9 mouse cellular contexts compared by ENCODE assay signal in genomic region chr10:40416944-40417343, GRCm38 (mm10).
DNase-seq lines count a peak whose midpoint lies in the region; ATAC-seq lines count a peak whose summit lies in the region.
"Had no signal": no experiment of that assay in that cellular context is flagged by ENCODE, and none has a peak within 500 bp of the region (broad histone marks: within the 10 kb centered on the region; RNA-seq: fewer than 3 reads in every experiment).

No protein-coding gene starts in this region.

- no peak overlapping the region for H3K9ac ChIP-seq in hindbrain, embryonic 15.5 days
- H3K9ac ChIP-seq in hindbrain, embryonic 13.5 days: no peak overlapping the region
- no peak overlapping the region for H3K9ac ChIP-seq in hindbrain, embryonic 11.5 days (ENCODE audit: low read depth, low read length)
- H3K9ac ChIP-seq: embryonic facial prominence, embryonic 12.5 days had no signal

- 67% methylated on average over 7 of the region's 7 CpGs for WGBS in hindbrain, embryonic 15.5 days
- WGBS in hindbrain, embryonic 13.5 days: 73% methylated on average over 7 of the region's 7 CpGs
- 88% methylated on average over 7 of the region's 7 CpGs for WGBS in hindbrain, embryonic 11.5 days

- DNase-seq in adrenal gland, adult (ENCODE audit: inconsistent age in 2 of 2, low spot score in 1 of 2): peak; percentile 63 to 90
- DNase-seq in fibroblast of lung, adult 2 months (ENCODE audit: low read depth): peak; percentile 99
- DNase-seq in layer of hippocampus, adult 8-10 months (ENCODE audit: low spot score in 2 of 2): peak; percentile 30 to 51
- peak; percentile 74 to 79 for DNase-seq in right cerebral cortex, adult 2 months (ENCODE audit: low spot score in 2 of 2)
- no peak for DNase-seq in gastrocnemius, postnatal 25 days
- no peak for DNase-seq in hindbrain, embryonic 11.5 days (ENCODE audit: low spot score)

- no peak overlapping the region for H3K27ac ChIP-seq in hindbrain, embryonic 15.5 days (replicated peaks)
- H3K27ac ChIP-seq in hindbrain, embryonic 13.5 days: no peak overlapping the region
- H3K27ac ChIP-seq in hindbrain, embryonic 11.5 days (ENCODE audit: low read depth, low read length): no peak overlapping the region
- H3K27ac ChIP-seq: embryonic facial prominence, embryonic 12.5 days had no signal

- H3K4me2 ChIP-seq in hindbrain, embryonic 15.5 days: no peak overlapping the region
- H3K4me2 ChIP-seq in hindbrain, embryonic 13.5 days: no peak overlapping the region
- no peak overlapping the region for H3K4me2 ChIP-seq in hindbrain, embryonic 11.5 days (replicated peaks; ENCODE audit: low read depth, low read length)
- H3K4me2 ChIP-seq: embryonic facial prominence, embryonic 12.5 days had no signal

- no peak overlapping the region for H3K4me3 ChIP-seq in hindbrain, embryonic 15.5 days
- H3K4me3 ChIP-seq in hindbrain, embryonic 13.5 days: no peak overlapping the region
- no peak overlapping the region for H3K4me3 ChIP-seq in hindbrain, embryonic 11.5 days (ENCODE audit: low read depth, low read length)
- H3K4me3 ChIP-seq: embryonic facial prominence, embryonic 12.5 days had no signal

- no peaks in the 10 kb centered on the region for H3K9me3 ChIP-seq in hindbrain, embryonic 15.5 days
- H3K9me3 ChIP-seq in hindbrain, embryonic 13.5 days: no peaks in the 10 kb centered on the region
- no peaks in the 10 kb centered on the region for H3K9me3 ChIP-seq in hindbrain, embryonic 11.5 days (ENCODE audit: control insufficient read depth, low read length)
- H3K9me3 ChIP-seq: embryonic facial prominence, embryonic 12.5 days had no signal

- 0 out of 2 replicates have a peak, but pooled peaks have one; percentile 45 for ATAC-seq in hindbrain, embryonic 15.5 days (ENCODE audit: low FRiP score, low read depth)
- ATAC-seq in hindbrain, embryonic 13.5 days (ENCODE audit: low FRiP score): no peak
- ATAC-seq in hindbrain, embryonic 11.5 days (ENCODE audit: low FRiP score): no peak

- H3K4me1 ChIP-seq in hindbrain, embryonic 15.5 days (replicated peaks): no peaks in the 10 kb centered on the region
- H3K4me1 ChIP-seq in hindbrain, embryonic 13.5 days (replicated peaks): peaks cover 12% of the 10 kb centered on the region
- H3K4me1 ChIP-seq in hindbrain, embryonic 11.5 days (replicated peaks; ENCODE audit: control insufficient read depth, insufficient read depth, low read length): no peaks in the 10 kb centered on the region

- no peaks in the 10 kb centered on the region for H3K27me3 ChIP-seq in hindbrain, embryonic 15.5 days
- H3K27me3 ChIP-seq in hindbrain, embryonic 13.5 days: no peaks in the 10 kb centered on the region
- no peaks in the 10 kb centered on the region for H3K27me3 ChIP-seq in hindbrain, embryonic 11.5 days (ENCODE audit: control insufficient read depth, insufficient read depth, low read length)
- H3K27me3 ChIP-seq: embryonic facial prominence, embryonic 12.5 days had no signal

- no peaks in the 10 kb centered on the region for H3K36me3 ChIP-seq in hindbrain, embryonic 15.5 days
- 0 out of 2 replicates have a peak, but pooled peaks cover 4% of the 10 kb centered on the region for H3K36me3 ChIP-seq in hindbrain, embryonic 13.5 days
- H3K36me3 ChIP-seq in hindbrain, embryonic 11.5 days (ENCODE audit: control insufficient read depth, insufficient read depth, low read length): no peaks in the 10 kb centered on the region
- H3K36me3 ChIP-seq: embryonic facial prominence, embryonic 12.5 days had no signal

Comparison
In these comparisons a context has a peak if more than half of its experiments do, and no peak if none do; other contexts are left out.
1. DNase-seq: peak in adrenal gland, adult (2 of 2), fibroblast of lung, adult 2 months (single experiment), layer of hippocampus, adult 8-10 months (2 of 2) and right cerebral cortex, adult 2 months (2 of 2); none in gastrocnemius, postnatal 25 days (single experiment) and hindbrain, embryonic 11.5 days (single experiment).